ENCODE assay signal across 12 mouse cellular contexts in genomic region chr5:52673341-52673740, GRCm38 (mm10).
"Had no signal": no experiment of that assay in that cellular context is flagged by ENCODE, and none has a peak within 500 bp of the region (broad histone marks: within the 10 kb centered on the region; RNA-seq: fewer than 3 reads in every experiment).

No protein-coding gene starts in this region.

- H3K27ac ChIP-seq: left cerebral cortex, adult 2 months; limb, embryonic 15.5 days; liver, embryonic 12.5 days; midbrain, embryonic 12.5 days; neural tube, embryonic 12.5 days; stomach, postnatal 0 days had no signal

- H3K9me3 ChIP-seq: limb, embryonic 15.5 days; liver, embryonic 12.5 days; midbrain, embryonic 12.5 days; neural tube, embryonic 12.5 days had no signal

- H3K4me3 ChIP-seq: left cerebral cortex, adult 2 months; limb, embryonic 15.5 days; liver, embryonic 12.5 days; midbrain, embryonic 12.5 days; myocyte; neural tube, embryonic 12.5 days had no signal

- ATAC-seq: liver, embryonic 12.5 days had no signal

- H3K27me3 ChIP-seq: neural tube, embryonic 12.5 days had no signal

- H3K9ac ChIP-seq: limb, embryonic 15.5 days; liver, embryonic 12.5 days; lung, embryonic 14.5 days; midbrain, embryonic 12.5 days; neural tube, embryonic 12.5 days had no signal

- H3K4me2 ChIP-seq: limb, embryonic 15.5 days; liver, embryonic 12.5 days; lung, embryonic 14.5 days; midbrain, embryonic 12.5 days; neural tube, embryonic 12.5 days had no signal

- DNase-seq: kidney, postnatal 25 days; lung, embryonic 14.5 days; lung, postnatal 10 days; lung, postnatal 4 days; thymus, postnatal 4 days had no signal

- H3K36me3 ChIP-seq: limb, embryonic 15.5 days; liver, embryonic 12.5 days; midbrain, embryonic 12.5 days; neural tube, embryonic 12.5 days had no signal
